Mouse (Mus musculus): ENCODE measurements at regions not wholly inside any gene's neighbourhood (a gene's known extent, or its start where the extent isn't known, plus 50 kb on each side); places are given as distances from the start of the nearest gene placed in this dataset.

GRCm38 (mm10) chr13:52083601-52084455 is 237.3 kb downstream of the Gadd45g start:
- DNase-seq (ENCODE audit: low spot score in 2 of 2) = no peak

- no peak for DNase-seq (ENCODE audit: low spot score in 2 of 2)
Measured at GRCm38 (mm10) chr13:52085110-52085509, 238.6 kb downstream of the Gadd45g start.

GRCm38 (mm10) chr13:52088319-52088718 is 241.8 kb downstream of the Gadd45g start:
- DNase-seq (ENCODE audit: low spot score in 2 of 2) = no peak

- no peak for DNase-seq (ENCODE audit: low spot score in 2 of 2)
Measured at GRCm38 (mm10) chr13:52090365-52090764, 243.9 kb downstream of the Gadd45g start.

- DNase-seq (ENCODE audit: low spot score in 2 of 2) = no peak
Measured at GRCm38 (mm10) chr13:52094785-52095184, 248.3 kb downstream of the Gadd45g start.

GRCm38 (mm10) chr13:52096506-52096905 is 250.0 kb downstream of the Gadd45g start:
- DNase-seq (ENCODE audit: low spot score in 2 of 2) = no peak

- no peak for DNase-seq (ENCODE audit: low spot score in 2 of 2)
Measured at GRCm38 (mm10) chr13:52105989-52106642, 259.6 kb downstream of the Gadd45g start.

- DNase-seq (ENCODE audit: low spot score in 2 of 2) = no peak
Measured at GRCm38 (mm10) chr13:52108349-52108921, 262.0 kb downstream of the Gadd45g start.

- DNase-seq (ENCODE audit: low spot score in 2 of 2) = no peak
Measured at GRCm38 (mm10) chr13:52109039-52109759, 262.7 kb downstream of the Gadd45g start.

- DNase-seq (ENCODE audit: low spot score in 2 of 2) = no peak
Measured at GRCm38 (mm10) chr13:52110750-52111149, 264.3 kb downstream of the Gadd45g start.

GRCm38 (mm10) chr13:52113549-52113948 is 267.1 kb downstream of the Gadd45g start:
- DNase-seq (ENCODE audit: low spot score in 2 of 2) = no peak

- DNase-seq (ENCODE audit: low spot score in 2 of 2) = no peak
Measured at GRCm38 (mm10) chr13:52114431-52114830, 268.0 kb downstream of the Gadd45g start.

GRCm38 (mm10) chr13:52114962-52115361 is 268.5 kb downstream of the Gadd45g start:
- DNase-seq (ENCODE audit: low spot score in 2 of 2) = no peak

- no peak for DNase-seq (ENCODE audit: low spot score in 2 of 2)
Measured at GRCm38 (mm10) chr13:52116241-52116640, 269.8 kb downstream of the Gadd45g start.

GRCm38 (mm10) chr13:52116756-52117155 is 270.3 kb downstream of the Gadd45g start:
- no peak for DNase-seq (ENCODE audit: low spot score in 2 of 2)

- DNase-seq (ENCODE audit: low spot score in 2 of 2) = no peak
Measured at GRCm38 (mm10) chr13:52120795-52121194, 274.3 kb downstream of the Gadd45g start.

- DNase-seq (ENCODE audit: low spot score in 2 of 2) = no peak
Measured at GRCm38 (mm10) chr13:52125037-52125436, 278.6 kb downstream of the Gadd45g start.

- DNase-seq (ENCODE audit: low spot score in 2 of 2) = no peak
Measured at GRCm38 (mm10) chr13:52127751-52128150, 281.3 kb downstream of the Gadd45g start.

- DNase-seq (ENCODE audit: low spot score in 2 of 2) = peak in 1 of 2 experiments; percentile 22
Measured at GRCm38 (mm10) chr13:52129466-52129865, 283.0 kb downstream of the Gadd45g start.

GRCm38 (mm10) chr13:52133202-52133601 is 286.7 kb downstream of the Gadd45g start:
- DNase-seq (ENCODE audit: low spot score in 2 of 2) = no peak

- no peak for DNase-seq (ENCODE audit: low spot score in 2 of 2)
Measured at GRCm38 (mm10) chr13:52138331-52138945, 292.0 kb downstream of the Gadd45g start.
